Mouse (Mus musculus): ENCODE data around the gene Atxn10.

Gene Atxn10

GRCm38 (mm10) chr15:85479365-85479764 is 143.3 kb downstream of the Atxn10 start:
- DNase-seq: peak; percentile 52 to 70

GRCm38 (mm10) chr15:85479919-85480318 is 143.9 kb downstream of the Atxn10 start:
- DNase-seq: peak in 1 of 2 experiments; percentile 42

DNA sequence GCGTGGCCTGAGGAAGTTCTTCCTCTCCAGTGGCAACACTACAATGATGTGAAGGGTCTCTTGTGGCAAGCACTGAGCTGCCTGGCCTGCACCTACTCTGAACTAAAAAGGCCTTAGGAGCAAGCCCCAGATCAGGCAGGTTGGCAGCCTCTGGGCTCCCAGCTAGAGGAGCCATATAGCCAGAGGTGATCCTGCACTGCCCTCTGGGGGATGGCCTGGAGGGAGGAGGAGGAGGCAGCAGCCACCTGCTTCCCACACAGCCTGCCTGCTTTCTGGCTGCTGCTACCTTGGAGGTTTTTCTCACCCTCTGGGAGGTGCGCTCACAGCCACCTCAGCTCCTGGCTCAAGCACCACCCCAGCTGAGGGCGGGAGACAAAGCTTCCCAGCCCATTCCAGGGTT is 144.6 kb downstream of the Atxn10 start:
- DNase-seq: peak; percentile 64 to 74

- no peak for DNase-seq
Measured at GRCm38 (mm10) chr15:85488900-85489299, 152.9 kb downstream of the Atxn10 start.

- DNase-seq: no peak
Measured at GRCm38 (mm10) chr15:85489751-85490150, 153.7 kb downstream of the Atxn10 start.

- no peak for DNase-seq
Measured at GRCm38 (mm10) chr15:85494163-85494621, 158.1 kb downstream of the Atxn10 start.

DNA sequence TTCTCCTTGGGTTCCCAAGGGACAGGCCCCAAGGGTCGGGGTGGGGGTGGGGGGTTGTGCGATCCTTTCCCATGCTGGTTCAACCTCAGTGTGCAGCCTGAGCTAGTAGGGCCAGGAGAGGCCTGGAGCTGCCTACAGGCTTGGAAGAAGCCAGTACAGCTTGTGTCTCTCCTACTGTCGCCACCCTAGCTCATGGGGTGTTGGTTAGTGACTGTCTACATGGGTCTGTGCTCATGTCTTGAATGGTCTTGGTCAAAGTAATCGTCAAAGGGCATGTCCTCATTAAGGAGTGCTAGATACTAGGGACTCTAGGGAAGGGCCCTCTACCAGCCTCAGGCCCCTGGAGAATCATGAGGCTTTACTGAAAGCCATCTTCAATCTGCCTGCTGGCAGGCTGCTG is 161.5 kb downstream of the Atxn10 start:
- DNase-seq: no peak

DNA sequence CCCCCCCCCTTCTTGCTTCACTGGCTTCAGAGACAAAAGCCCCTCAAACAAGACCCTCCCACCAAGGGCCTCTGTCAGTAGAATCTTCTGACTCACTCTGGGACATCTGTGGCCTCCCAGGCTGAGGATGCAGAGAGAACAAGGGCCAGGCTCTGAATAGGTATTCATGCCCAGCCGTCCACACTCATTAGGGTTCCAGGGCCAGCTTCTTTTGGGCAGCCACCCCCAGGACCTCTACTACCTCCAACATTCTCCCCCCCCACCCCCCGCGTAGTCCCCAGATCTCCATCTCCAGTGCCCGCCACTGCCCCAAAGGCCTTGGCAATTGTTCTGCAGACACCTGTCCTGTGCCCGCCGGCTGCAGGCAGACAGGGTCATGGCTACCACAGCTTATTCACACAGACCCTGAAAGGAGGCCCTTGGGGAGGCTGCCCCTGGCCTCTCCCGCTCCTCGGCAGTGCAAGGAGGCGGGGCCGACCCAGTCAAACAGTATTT is 162.0 kb downstream of the Atxn10 start:
- no peak for DNase-seq

- DNase-seq: no peak
Measured at GRCm38 (mm10) chr15:85500267-85500666, 164.2 kb downstream of the Atxn10 start.

GRCm38 (mm10) chr15:85503127-85503526 is 167.1 kb downstream of the Atxn10 start, which contains the start of gene 7530416G11Rik:
Gene 7530416G11Rik, minus strand, starts transcription at chr15:85503227.
- no peak for DNase-seq

DNA sequence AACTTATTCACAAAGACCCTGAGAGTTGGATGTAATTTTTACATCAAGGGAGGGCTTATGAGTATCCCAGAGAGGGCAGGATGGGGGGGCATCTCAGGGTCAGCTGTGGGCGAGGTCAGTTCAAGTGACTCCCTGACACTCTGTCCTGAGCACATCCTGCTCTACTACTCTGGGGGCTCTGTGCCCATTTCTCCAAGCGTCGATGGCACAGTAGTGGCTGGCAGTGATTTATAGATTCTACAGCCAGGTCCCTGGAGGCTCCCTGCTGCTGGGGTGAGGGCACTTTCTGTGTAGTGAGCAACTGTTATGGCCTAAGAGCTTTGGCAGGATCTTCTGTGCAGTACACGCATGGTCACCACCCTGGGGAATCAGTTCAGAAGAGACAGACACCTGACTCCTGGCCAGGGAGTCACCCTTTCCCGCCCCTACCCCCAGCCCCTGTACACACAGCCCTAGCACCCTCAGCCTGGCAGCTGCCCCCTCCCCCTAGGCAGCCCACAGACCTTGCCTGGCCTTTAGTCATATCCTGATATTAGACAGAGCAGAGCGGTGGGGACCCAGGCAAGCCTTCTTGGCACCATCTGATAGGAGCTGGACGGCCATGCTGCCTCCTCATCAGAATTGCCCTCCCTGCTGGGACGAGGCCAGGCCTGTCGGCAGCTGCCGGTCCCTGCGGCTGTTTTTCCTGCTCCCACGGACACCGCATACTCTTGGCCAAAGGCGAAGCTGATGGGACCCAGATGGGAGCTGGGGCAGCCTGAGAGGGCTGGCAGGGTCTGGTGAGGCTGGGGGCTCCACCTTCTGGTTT is 169.3 kb downstream of the Atxn10 start:
- peak; percentile 27 to 41 for DNase-seq

DNA sequence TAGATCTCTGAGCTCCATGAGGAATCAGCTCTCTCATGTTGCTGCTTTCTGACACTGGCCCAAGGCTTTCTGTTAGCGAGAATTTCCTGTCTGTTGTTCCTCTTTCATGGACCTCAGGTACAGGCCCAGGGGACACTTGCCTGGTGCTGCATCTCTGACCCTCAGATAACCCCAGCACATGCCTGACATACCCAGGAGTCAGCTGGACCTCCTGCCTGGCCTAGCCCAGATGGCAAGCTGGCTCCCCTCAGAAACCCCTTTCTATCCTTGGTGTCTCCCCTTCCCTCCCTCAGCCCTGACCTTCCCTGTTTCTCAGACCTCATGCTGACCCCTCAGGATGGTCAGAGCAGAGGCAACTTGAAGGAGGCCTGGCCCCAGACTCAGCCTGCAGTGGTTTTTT is 170.6 kb downstream of the Atxn10 start:
- no peak for DNase-seq

- no peak for DNase-seq
Measured at GRCm38 (mm10) chr15:85507370-85508014, 171.4 kb downstream of the Atxn10 start.

All from lung, adult 18-20 months (tissue).